Mouse (Mus musculus): Measurements from ENCODE around the gene Scarb1.

DNA sequence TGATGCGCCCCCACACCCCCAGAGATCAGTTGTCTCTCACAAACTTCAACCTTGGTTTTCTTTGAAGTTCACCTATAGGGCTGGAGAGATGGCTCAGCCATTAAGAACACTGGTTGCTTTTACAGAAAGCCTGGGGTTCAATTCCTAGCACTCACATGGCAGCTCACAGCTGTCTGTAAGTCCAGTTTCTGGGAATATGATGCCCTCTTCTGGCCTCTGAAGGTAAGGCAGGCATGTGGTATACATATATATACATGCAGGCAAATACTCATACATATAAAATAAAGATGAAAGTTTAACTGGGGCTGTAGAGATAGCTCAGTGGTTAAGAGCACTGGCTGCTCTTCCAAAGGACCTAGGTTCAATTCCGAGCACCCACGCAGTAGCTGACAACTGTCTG lies 105.5 kb downstream of the Scarb1 start:
- no peak for TF ChIP-seq CTCF (IDR thresholded peaks at IDR 0.05; ENCODE audit: extremely low read depth, insufficient read depth, insufficient read length, insufficient replicate concordance)
- no peak for TF ChIP-seq POLR2A (IDR thresholded peaks at IDR 0.05; ENCODE audit: low read depth, low read length)

All from spleen, adult 2 months (tissue).